Mouse (Mus musculus) small intestine, adult 2 months (tissue): ENCODE data around the gene BC017158. TPM values are rescaled to one million over a fixed set of nuclear protein-coding genes. Genes with fewer than 3 reads are reported as not detected.

ENCODE experiments used
- H3K27ac ChIP-seq: fragments of 200-500 bp; 2 replicates; pipeline ENCODE4 v1.5.1; 2012; ENCODE audit warnings: low read depth, low read length, control low read depth, inconsistent platforms; ENCODE audit not compliant: insufficient read depth
- H3K27me3 ChIP-seq: fragments of 200-500 bp; 2 replicates; pipeline ENCODE4 v1.6.1; 2012; ENCODE audit warnings: mild to moderate bottlenecking, moderate library complexity, low read length, inconsistent platforms; ENCODE audit not compliant: control insufficient read depth, insufficient read depth
- H3K36me3 ChIP-seq: fragments of 200-500 bp; 2 replicates; pipeline ENCODE4 v1.6.1; 2012; ENCODE audit warnings: mild to moderate bottlenecking, low read length, control low read depth, inconsistent platforms; ENCODE audit not compliant: control insufficient read depth, insufficient read depth
- H3K4me1 ChIP-seq: fragments of 200-500 bp; 2 replicates; pipeline ENCODE4 v1.6.1; 2012; ENCODE audit warnings: low read length, inconsistent platforms, mixed read lengths; ENCODE audit not compliant: control insufficient read depth, insufficient read depth, insufficient read length
- H3K4me3 ChIP-seq: fragments of 200-500 bp; 2 replicates; pipeline ENCODE4 v1.5.1; 2012; ENCODE audit warnings: low read depth, mild to moderate bottlenecking, control low read depth, inconsistent platforms, low read length, moderate library complexity
- CTCF ChIP-seq: fragments of 200-500 bp; IDR thresholded peaks from 2 replicates; pipeline ENCODE4 v1.5.1; 2012; ENCODE audit warnings: low read depth, mild to moderate bottlenecking, control low read depth, inconsistent platforms, low read length, moderate library complexity, mixed read lengths; ENCODE audit not compliant: insufficient replicate concordance, insufficient read length; ENCODE audit errors: extremely low read depth
- POLR2A ChIP-seq: fragments of 200-500 bp; IDR thresholded peaks from 2 replicates; pipeline ENCODE4 v1.6.1; 2012; ENCODE audit warnings: low read depth, mild to moderate bottlenecking, control low read depth, inconsistent platforms, low read length, moderate library complexity
- WGBS: fragments of 180-500 bp; shearing (Covaris S2); methylation state at CpG from one replicate; pipeline ENCODE4 v1.1.7; 2018; 5-methylcytosine and 5-hydroxymethylcytosine counted together
- polyA plus RNA-seq: library from polyadenylated mRNA; depleted of rRNA; stranded (reverse); fragments of >200 nt; gene quantifications from 2 replicates; pipeline ENCODE4 v1.2.3, GENCODE M21; 2012

The BC017158 gene
- polyA plus RNA-seq, 1 experiment, result 52.7 TPM

DNA sequence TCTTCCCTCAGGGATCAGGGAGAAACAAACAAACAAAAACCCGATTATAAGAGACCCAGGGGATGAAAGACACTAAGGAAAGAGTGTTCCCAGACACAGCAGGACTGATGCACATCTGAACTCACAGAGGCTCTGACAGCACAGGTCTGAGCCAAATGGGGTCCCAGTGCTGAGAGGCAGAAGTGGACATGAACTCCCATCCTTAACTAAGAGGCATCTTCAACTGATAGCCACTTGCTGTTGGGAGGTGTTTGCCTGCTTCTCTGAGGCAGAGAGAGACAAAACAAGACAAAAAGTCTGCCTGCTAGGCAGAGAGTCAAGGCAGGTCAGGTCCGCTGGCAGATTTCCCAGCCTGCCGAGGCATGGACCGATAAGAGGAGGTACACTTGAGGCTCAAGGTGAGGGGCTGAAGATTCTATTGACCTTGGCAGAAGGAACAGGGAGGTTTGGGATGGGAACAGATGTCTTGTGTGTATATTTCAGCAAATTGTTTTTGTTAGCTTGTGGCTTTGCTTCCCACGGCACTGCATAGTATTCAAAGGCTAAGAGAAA, 41.1 kb downstream of the BC017158 start:
- WGBS, result 12% methylated on average over 5 of the region's 5 CpGs
- no peak for TF ChIP-seq CTCF
- no peak for TF ChIP-seq POLR2A
- Histone ChIP-seq H3K36me3 (peaks cover 3% of the 10 kb centered on the region; the same call in 1 of the 2 replicates), H3K4me3 (no peak overlapping the region), H3K4me1 (peaks cover 6% of the 10 kb centered on the region; the same call in 1 of the 2 replicates), H3K27ac (no peak overlapping the region), H3K27me3 (peaks cover 3% of the 10 kb centered on the region)

DNA sequence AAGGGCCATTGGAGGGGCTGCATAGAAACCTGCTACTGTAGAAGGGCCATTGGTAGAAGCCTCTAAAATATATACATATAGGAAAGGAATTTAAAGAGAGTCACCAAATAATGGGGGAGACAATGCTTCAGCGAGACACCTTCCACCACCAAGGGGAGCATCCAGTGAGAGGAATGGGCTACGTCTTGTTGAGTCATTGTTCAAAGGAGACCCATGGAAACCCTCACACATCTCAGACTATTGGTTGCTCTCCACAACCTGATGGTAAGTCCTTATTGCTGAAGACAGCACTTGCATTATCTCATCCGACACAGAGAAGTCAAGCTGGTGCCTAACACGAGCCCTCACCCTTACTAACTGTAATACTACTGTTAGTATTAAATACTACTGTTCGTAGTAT, 42.2 kb downstream of the BC017158 start:
- 78% methylated on average over 5 of the region's 5 CpGs for WGBS
- Histone ChIP-seq H3K4me3 (no peak overlapping the region), H3K27me3 (peaks cover 3% of the 10 kb centered on the region), H3K36me3 (peaks cover 3% of the 10 kb centered on the region; the same call in 1 of the 2 replicates), H3K4me1 (peaks cover 6% of the 10 kb centered on the region; the same call in 1 of the 2 replicates), H3K27ac (no peak overlapping the region)
- TF ChIP-seq CTCF, result no peak
- no peak for TF ChIP-seq POLR2A

DNA sequence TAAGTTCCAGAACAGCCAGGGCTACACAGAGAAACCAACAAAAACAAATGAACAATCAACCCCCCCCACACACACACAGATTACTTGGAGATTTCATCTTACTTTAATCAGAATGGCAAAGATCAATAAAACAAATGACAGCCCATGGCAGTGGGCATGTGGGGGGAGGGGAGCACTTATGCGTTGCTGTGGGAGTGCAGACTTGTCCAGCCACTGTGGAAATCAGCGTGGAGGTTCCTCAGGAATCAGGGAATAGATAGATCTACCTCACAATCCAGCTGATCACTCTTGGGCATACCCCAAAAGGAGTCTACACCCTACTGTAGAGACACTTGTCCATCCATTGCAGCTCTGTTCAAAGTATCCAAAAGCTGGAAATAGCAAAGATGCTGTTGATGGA, 43.0 kb downstream of the BC017158 start:
- H3K27ac ChIP-seq, result no peak overlapping the region
- H3K4me1 ChIP-seq, result peaks cover 6% of the 10 kb centered on the region; the same call in 1 of the 2 replicates
- H3K4me3 ChIP-seq, result no peak overlapping the region
- WGBS, result 50% methylated on average over 2 of the region's 2 CpGs
- H3K27me3 ChIP-seq, result no peaks in the 10 kb centered on the region
- TF ChIP-seq POLR2A (no peak), CTCF (no peak)
- peaks cover 3% of the 10 kb centered on the region; the same call in 1 of the 2 replicates for H3K36me3 ChIP-seq

DNA sequence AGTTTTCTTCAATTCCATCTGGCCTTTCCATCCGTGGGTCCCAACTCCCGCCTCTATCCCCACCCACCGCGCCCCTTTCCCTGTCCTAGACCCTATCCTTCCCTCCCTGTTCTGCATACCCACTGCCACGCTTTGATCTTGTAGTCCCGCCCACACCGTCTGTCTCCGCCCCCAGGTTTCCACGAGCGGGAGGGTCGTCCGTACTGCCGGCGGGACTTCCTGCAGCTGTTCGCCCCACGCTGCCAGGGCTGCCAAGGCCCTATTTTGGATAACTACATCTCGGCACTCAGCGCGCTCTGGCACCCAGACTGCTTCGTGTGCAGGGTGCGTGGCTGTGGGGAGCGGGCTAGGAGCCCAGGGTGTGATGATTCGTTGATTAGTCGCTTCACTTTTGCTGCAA, 45.4 kb downstream of the BC017158 start:
- WGBS, result 10% methylated on average over 24 of the region's 24 CpGs
- H3K27me3 ChIP-seq, result no peaks in the 10 kb centered on the region
- peaks cover 6% of the 10 kb centered on the region for H3K4me1 ChIP-seq
- TF ChIP-seq POLR2A (no peak), CTCF (no peak)
- H3K4me3 ChIP-seq, result peak overlapping the region; percentile 7; the same call in 1 of the 2 replicates
- no peak overlapping the region for H3K27ac ChIP-seq
- peaks cover 3% of the 10 kb centered on the region; the same call in 1 of the 2 replicates for H3K36me3 ChIP-seq

DNA sequence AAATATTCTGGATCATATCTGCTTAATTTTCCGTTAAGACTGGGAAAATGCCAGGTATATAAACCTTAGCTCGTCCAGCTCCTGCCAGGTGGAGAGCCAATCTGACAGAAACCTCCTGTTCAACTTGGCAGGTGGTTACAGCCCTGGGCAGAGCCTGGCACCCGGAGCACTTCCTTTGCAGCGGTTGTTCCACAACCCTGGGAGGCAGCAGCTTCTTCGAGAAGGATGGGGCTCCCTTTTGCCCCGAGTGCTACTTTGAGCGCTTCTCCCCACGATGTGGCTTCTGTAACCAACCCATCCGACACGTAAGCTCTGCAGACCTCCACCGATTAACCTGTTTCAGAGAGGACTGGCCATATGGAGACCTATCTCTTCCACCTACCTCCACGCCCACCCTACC, 46.0 kb downstream of the BC017158 start:
- Histone ChIP-seq H3K4me1 (peaks cover 5% of the 10 kb centered on the region), H3K36me3 (peaks cover 3% of the 10 kb centered on the region; the same call in 1 of the 2 replicates), H3K4me3 (no peak overlapping the region), H3K27me3 (no peaks in the 10 kb centered on the region), H3K27ac (no peak overlapping the region)
- WGBS, result 26% methylated on average over 12 of the region's 12 CpGs
- TF ChIP-seq POLR2A (no peak), CTCF (no peak)

DNA sequence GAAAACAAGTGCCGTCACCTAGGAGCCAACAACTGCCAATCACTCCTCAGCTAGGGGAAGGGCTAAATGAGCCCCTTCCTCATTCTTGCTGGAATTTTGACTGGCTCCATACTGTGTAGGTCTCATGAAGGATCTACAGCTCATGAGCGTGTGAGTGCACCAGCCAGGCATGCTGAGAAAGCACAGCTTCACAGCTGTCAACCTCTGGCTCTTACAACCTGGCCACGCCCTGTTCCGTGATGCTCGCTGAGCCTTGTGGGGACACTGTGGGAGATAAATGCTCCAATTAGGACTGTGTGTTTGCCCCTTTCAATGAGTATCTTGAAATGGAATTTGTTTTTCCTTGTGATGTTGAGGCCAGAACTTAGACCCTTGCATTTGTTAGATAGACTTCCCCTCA, 48.0 kb downstream of the BC017158 start:
- Histone ChIP-seq H3K27ac (no peak overlapping the region), H3K27me3 (no peaks in the 10 kb centered on the region), H3K36me3 (peaks cover 6% of the 10 kb centered on the region; the same call in 1 of the 2 replicates), H3K4me3 (no peak overlapping the region), H3K4me1 (peaks cover 3% of the 10 kb centered on the region)
- 54% methylated on average over 5 of the region's 5 CpGs for WGBS
- TF ChIP-seq CTCF, result no peak
- no peak for TF ChIP-seq POLR2A

DNA sequence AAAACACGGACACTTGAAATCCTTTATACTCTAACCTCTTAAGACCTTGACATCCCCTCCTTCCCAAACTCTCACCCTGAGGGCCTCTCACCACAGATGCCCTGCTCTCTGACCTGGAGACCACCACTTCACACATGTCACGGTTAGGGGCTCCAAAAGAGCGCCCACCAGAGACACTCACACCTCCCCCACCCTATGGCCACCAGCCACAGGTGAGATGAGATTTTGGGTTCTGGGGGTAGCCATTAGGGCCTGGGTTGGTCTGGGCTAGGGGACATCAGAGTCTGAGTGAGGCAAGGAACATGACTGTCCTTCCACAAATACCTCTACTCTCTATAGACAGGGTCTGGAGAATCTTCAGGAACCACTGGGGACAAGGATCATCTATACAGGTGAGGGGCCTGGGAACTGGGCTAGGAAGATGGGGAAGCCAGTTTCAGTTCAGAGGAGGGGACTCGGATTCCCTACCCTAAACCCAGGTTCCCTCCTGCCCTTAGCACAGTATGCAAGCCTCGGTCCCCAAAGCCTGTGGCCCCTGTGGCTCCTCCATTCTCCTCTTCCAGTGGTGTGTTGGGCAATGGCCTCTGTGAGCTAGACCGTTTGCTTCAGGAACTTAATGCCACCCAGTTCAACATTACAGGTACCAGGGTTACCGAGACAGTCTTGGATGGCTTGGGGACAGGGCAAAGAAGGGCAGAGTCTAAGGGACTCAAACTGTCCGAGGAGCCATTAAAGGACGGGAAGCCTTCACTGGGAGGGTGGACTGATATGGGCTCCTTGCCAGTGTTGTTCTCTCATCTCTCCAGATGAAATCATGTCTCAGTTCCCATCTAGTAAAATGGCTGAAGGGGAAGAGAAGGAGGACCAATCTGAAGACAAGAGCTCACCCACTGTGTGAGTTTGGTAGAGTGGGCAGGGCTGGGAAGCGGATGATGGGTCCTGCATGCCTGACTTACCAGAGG, 49.6 kb downstream of the BC017158 start:
- Histone ChIP-seq H3K36me3 (peaks cover 16% of the 10 kb centered on the region), H3K27ac (peak overlapping the region; percentile 17; the same call in 1 of the 2 replicates), H3K4me1 (peaks cover 3% of the 10 kb centered on the region), H3K4me3 (peak overlapping the region; percentile 49), H3K27me3 (no peaks in the 10 kb centered on the region)
- no peak for TF ChIP-seq CTCF
- WGBS, result 76% methylated on average over 10 of the region's 10 CpGs
